Mouse (Mus musculus): ENCODE data around the gene Zfp84.

GRCm38 (mm10) chr7:29768980-29769379 is 628 bp downstream of the Zfp84 start:
- TF ChIP-seq CTCF (IDR thresholded peaks at IDR 0.05; ENCODE audit: low read depth) (no peak), EP300 (optimal IDR thresholded peaks at IDR 0.05) (no peak)

All from stomach, postnatal 0 days (tissue).